Mouse (Mus musculus): Measurements from ENCODE around the gene Polr3gl. TPM values are rescaled to one million over a fixed set of nuclear protein-coding genes. Genes with fewer than 3 reads are reported as not detected.

The Polr3gl gene
- polyA plus RNA-seq, 1 experiment = 6.2 TPM

DNA sequence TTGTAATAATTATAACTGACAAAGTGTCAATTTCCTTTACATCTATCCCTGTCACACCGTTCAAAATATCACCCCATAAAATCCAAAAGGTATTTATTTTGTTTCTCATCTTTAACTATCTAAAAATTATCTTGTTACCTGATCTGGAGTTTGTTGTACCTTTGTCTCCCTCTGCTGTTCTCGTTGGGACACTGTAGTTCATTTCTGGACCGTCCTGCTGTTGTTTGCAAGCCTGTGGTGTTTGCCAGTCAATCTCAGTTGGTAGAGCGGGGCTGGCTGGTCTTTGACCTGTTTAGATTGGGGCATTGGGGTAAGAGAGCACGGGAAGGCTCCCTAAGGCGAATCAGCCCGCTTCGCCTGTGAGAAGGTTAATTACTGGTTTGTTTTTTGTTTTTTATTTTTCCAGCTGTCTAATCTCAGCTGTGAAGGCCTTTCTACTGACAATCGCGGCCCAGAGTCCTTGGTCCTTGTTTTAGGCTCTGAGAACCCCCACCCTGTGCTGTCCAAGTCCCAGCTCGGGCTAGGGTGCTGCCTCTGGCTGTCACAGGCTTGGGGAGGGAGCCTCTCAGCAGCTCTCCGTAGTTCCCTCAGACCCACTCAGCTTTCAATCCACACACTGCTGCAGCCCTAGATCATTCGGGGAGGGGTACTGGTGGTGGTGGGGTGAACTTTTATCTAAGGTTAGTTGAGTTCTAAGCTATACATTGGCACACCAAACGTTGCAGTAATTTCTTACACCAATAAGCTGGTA lies 52.5 kb downstream of the Polr3gl start:
- Histone ChIP-seq H3K79me2 (ENCODE audit: control insufficient read depth, insufficient read depth) (no peaks in the 10 kb centered on the region), H3K27me3 (ENCODE audit: control insufficient read depth, insufficient read depth, insufficient read length) (no peaks in the 10 kb centered on the region), H3ac (ENCODE audit: control insufficient read depth, insufficient read length, low read depth) (no peak overlapping the region), H3K36me3 (ENCODE audit: control insufficient read depth, insufficient read depth) (no peaks in the 10 kb centered on the region), H3K4me3 (ENCODE audit: insufficient read depth, poor library complexity, severe bottlenecking) (no peak overlapping the region), H3K79me3 (ENCODE audit: low read depth) (no peaks in the 10 kb centered on the region)
- no peak for TF ChIP-seq MAX (IDR thresholded peaks at IDR 0.05)
- TF ChIP-seq USF1 (IDR thresholded peaks at IDR 0.05; ENCODE audit: low read depth) = no peak
- TF ChIP-seq CEBPB (IDR thresholded peaks at IDR 0.05; ENCODE audit: low read depth) = no peak
- no peak for TF ChIP-seq FOSL1 (IDR thresholded peaks at IDR 0.05; ENCODE audit: insufficient read depth, low read length, poor library complexity, severe bottlenecking)

DNA sequence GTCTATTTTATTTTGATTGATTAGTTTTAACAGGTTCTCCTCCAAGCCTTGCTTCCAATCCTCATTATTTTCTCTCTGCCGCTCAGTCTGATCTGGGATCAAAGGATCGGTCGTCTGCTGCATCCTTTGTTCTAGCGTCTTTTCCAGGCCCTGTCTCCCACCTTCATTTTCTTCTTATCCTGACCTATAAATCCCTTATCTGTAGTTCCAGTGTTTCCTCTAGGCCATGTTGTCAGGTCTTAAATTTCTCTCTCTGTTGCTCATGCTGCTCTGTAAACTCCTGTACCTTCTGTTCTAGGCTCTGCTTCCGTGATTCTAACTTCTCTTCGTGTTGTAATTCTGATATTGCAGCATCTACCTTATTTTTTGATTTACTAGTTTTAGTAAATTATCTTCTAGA lies 53.2 kb downstream of the Polr3gl start:
- Histone ChIP-seq H3K79me2 (ENCODE audit: control insufficient read depth, insufficient read depth) (no peaks in the 10 kb centered on the region), H3ac (ENCODE audit: control insufficient read depth, insufficient read length, low read depth) (no peak overlapping the region), H3K36me3 (ENCODE audit: control insufficient read depth, insufficient read depth) (no peaks in the 10 kb centered on the region), H3K27me3 (ENCODE audit: control insufficient read depth, insufficient read depth, insufficient read length) (no peaks in the 10 kb centered on the region), H3K4me3 (ENCODE audit: insufficient read depth, poor library complexity, severe bottlenecking) (no peak overlapping the region), H3K79me3 (ENCODE audit: low read depth) (no peaks in the 10 kb centered on the region)
- TF ChIP-seq MYOD1 (IDR thresholded peaks at IDR 0.05; ENCODE audit: control insufficient read depth, insufficient read length, low read depth) (no peak), USF1 (IDR thresholded peaks at IDR 0.05; ENCODE audit: low read depth) (no peak), MYOG (IDR thresholded peaks at IDR 0.05; ENCODE audit: control insufficient read depth, extremely low read depth, insufficient read length) (no peak), FOSL1 (IDR thresholded peaks at IDR 0.05; ENCODE audit: insufficient read depth, low read length, poor library complexity, severe bottlenecking) (no peak), CTCF (IDR thresholded peaks at IDR 0.05; ENCODE audit: control insufficient read depth, insufficient read depth, insufficient read length) (no peak), CEBPB (IDR thresholded peaks at IDR 0.05; ENCODE audit: low read depth) (no peak), MAX (IDR thresholded peaks at IDR 0.05) (no peak)

DNA sequence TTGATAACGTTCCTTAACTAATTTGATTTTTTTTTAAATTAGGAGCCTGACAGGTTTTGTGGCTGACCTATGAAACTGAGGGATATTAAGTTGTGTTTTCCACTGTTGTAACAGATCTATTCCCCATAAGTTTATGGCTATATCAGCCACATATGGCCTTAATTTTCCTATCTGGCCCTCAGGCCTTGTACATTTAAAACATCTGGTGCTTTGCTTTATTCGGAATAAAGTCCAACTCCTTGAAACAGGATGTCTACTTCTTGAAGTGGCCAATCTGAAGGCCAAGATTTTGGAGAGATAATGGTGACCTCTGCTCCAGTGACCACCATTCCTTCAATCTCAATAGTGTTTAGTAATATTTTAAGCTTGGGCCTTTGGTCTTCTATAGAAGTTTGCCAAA lies 54.7 kb downstream of the Polr3gl start:
- Histone ChIP-seq H3K79me2 (ENCODE audit: control insufficient read depth, insufficient read depth) (no peaks in the 10 kb centered on the region), H3K79me3 (ENCODE audit: low read depth) (no peaks in the 10 kb centered on the region), H3K36me3 (ENCODE audit: control insufficient read depth, insufficient read depth) (no peaks in the 10 kb centered on the region), H3K27me3 (ENCODE audit: control insufficient read depth, insufficient read depth, insufficient read length) (no peaks in the 10 kb centered on the region), H3ac (ENCODE audit: control insufficient read depth, insufficient read length, low read depth) (no peak overlapping the region), H3K4me3 (ENCODE audit: insufficient read depth, poor library complexity, severe bottlenecking) (no peak overlapping the region)
- no peak for TF ChIP-seq MYOG (IDR thresholded peaks at IDR 0.05; ENCODE audit: control insufficient read depth, extremely low read depth, insufficient read length)
- no peak for TF ChIP-seq MYOD1 (IDR thresholded peaks at IDR 0.05; ENCODE audit: control insufficient read depth, insufficient read length, low read depth)
- TF ChIP-seq CEBPB (IDR thresholded peaks at IDR 0.05; ENCODE audit: low read depth) = no peak
- TF ChIP-seq CTCF (IDR thresholded peaks at IDR 0.05; ENCODE audit: control insufficient read depth, insufficient read depth, insufficient read length) = no peak
- TF ChIP-seq FOSL1 (IDR thresholded peaks at IDR 0.05; ENCODE audit: insufficient read depth, low read length, poor library complexity, severe bottlenecking) = no peak
- TF ChIP-seq MAX (IDR thresholded peaks at IDR 0.05) = no peak

DNA sequence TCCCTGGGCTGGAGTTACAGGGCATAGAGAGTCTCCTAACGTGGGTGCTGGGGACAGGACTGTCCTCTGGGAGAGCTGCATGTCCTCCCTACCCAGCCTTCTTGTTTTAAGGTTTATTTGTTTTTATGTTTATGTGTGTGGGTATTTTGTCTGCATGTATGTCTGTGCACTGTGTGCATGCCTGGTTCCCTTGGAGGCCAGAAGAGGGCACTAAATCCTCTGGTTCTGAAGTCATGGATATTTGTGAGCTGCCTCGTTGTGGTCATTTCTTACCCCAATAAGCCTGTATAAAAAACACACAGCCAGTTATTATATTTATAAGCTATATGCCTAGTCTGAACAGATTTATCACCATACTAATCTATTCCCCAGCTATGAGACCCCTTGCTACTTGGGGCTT lies 59.7 kb downstream of the Polr3gl start:
- TF ChIP-seq CEBPB (IDR thresholded peaks at IDR 0.05; ENCODE audit: low read depth) (no peak), CTCF (IDR thresholded peaks at IDR 0.05; ENCODE audit: control insufficient read depth, insufficient read depth, insufficient read length) (no peak)
- H3K27me3 ChIP-seq (ENCODE audit: control insufficient read depth, insufficient read depth, insufficient read length) = no peaks in the 10 kb centered on the region
- H3ac ChIP-seq (ENCODE audit: control insufficient read depth, insufficient read length, low read depth) = no peak overlapping the region
- H3K4me3 ChIP-seq (ENCODE audit: insufficient read depth, poor library complexity, severe bottlenecking) = no peak overlapping the region
- H3K36me3 ChIP-seq (ENCODE audit: control insufficient read depth, insufficient read depth) = no peaks in the 10 kb centered on the region
- H3K79me3 ChIP-seq (ENCODE audit: low read depth) = no peaks in the 10 kb centered on the region
- no peaks in the 10 kb centered on the region for H3K79me2 ChIP-seq (ENCODE audit: control insufficient read depth, insufficient read depth)

DNA sequence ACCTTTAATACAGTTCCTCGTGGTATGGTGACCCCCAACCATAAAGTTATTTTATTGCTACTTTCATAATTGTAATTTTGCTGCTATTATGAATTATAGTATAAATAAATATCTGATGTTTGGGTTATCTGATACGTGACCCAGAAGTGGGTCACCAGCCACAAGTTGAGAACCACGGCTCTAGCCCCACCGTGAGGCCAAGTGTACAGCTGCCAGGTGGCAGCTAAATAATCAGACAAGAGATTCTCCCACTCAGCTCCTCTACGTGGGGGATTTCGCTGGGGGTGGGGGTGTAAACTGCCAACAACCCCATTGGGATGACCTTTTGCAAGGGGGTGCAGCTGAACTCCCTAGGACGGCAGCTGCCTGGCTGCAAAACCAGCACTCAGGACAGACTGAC lies 61.9 kb downstream of the Polr3gl start:
- H3K36me3 ChIP-seq (ENCODE audit: control insufficient read depth, insufficient read depth) = no peaks in the 10 kb centered on the region
- H3K79me3 ChIP-seq (ENCODE audit: low read depth) = no peaks in the 10 kb centered on the region
- H3ac ChIP-seq (ENCODE audit: control insufficient read depth, insufficient read length, low read depth) = no peak overlapping the region
- no peak overlapping the region for H3K4me3 ChIP-seq (ENCODE audit: insufficient read depth, poor library complexity, severe bottlenecking)
- peaks cover under 1% of the 10 kb centered on the region for H3K27me3 ChIP-seq (ENCODE audit: control insufficient read depth, insufficient read depth, insufficient read length)
- TF ChIP-seq MYOG (IDR thresholded peaks at IDR 0.05; ENCODE audit: control insufficient read depth, extremely low read depth, insufficient read length) (no peak), CEBPB (IDR thresholded peaks at IDR 0.05; ENCODE audit: low read depth) (no peak), MYOD1 (IDR thresholded peaks at IDR 0.05; ENCODE audit: control insufficient read depth, insufficient read length, low read depth) (no peak), USF1 (IDR thresholded peaks at IDR 0.05; ENCODE audit: low read depth) (no peak), FOSL1 (IDR thresholded peaks at IDR 0.05; ENCODE audit: insufficient read depth, low read length, poor library complexity, severe bottlenecking) (no peak), MAX (IDR thresholded peaks at IDR 0.05) (no peak)
- H3K79me2 ChIP-seq (ENCODE audit: control insufficient read depth, insufficient read depth) = no peaks in the 10 kb centered on the region

DNA sequence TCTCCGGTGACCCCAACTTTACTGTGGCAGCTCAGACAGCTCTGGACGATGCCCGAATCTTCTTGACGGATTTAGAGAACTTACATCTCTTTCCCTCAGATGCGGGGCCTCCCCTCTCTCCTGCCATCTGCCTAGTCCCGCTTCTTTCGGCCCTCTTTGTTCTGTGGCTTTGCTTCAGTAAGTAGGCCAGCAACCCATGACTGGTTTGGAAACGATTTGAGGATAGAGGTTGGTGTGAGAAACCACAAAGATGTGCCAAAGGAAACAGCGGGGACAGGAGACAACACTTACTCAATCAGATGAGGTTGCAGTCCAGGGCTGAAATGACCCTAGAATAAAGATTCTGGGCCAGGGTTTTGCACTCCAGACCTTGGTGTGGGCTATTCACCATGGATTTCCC lies 65.5 kb downstream of the Polr3gl start:
- Histone ChIP-seq H3K79me3 (ENCODE audit: low read depth) (no peaks in the 10 kb centered on the region), H3K4me3 (ENCODE audit: insufficient read depth, poor library complexity, severe bottlenecking) (no peak overlapping the region), H3K79me2 (ENCODE audit: control insufficient read depth, insufficient read depth) (no peaks in the 10 kb centered on the region), H3K27me3 (ENCODE audit: control insufficient read depth, insufficient read depth, insufficient read length) (peaks cover 4% of the 10 kb centered on the region), H3ac (ENCODE audit: control insufficient read depth, insufficient read length, low read depth) (no peak overlapping the region), H3K36me3 (ENCODE audit: control insufficient read depth, insufficient read depth) (no peaks in the 10 kb centered on the region)
- TF ChIP-seq MAX (IDR thresholded peaks at IDR 0.05) = no peak
- no peak for TF ChIP-seq CTCF (IDR thresholded peaks at IDR 0.05; ENCODE audit: control insufficient read depth, insufficient read depth, insufficient read length)
- no peak for TF ChIP-seq USF1 (IDR thresholded peaks at IDR 0.05; ENCODE audit: low read depth)
- no peak for TF ChIP-seq MYOD1 (IDR thresholded peaks at IDR 0.05; ENCODE audit: control insufficient read depth, insufficient read length, low read depth)
- TF ChIP-seq FOSL1 (IDR thresholded peaks at IDR 0.05; ENCODE audit: insufficient read depth, low read length, poor library complexity, severe bottlenecking) = no peak
- TF ChIP-seq MYOG (IDR thresholded peaks at IDR 0.05; ENCODE audit: control insufficient read depth, extremely low read depth, insufficient read length) = no peak
- no peak for TF ChIP-seq CEBPB (IDR thresholded peaks at IDR 0.05; ENCODE audit: low read depth)

Other genes with a start within 250 kb of the Polr3gl start
- gene BC107364, start 141.9 kb downstream of the Polr3gl start, polyA plus RNA-seq (2012; fragmentation: generic; extraction: Trizol) = not detected
- gene Hfe2, start 69.0 kb downstream of the Polr3gl start, polyA plus RNA-seq (2012; fragmentation: generic; extraction: Trizol) = 0.23 TPM
- gene Txnip, start 36.2 kb downstream of the Polr3gl start, polyA plus RNA-seq (2012; fragmentation: generic; extraction: Trizol) = 1.2 TPM
- 0.20 TPM for gene Gm16253, start 17.2 kb downstream of the Polr3gl start, polyA plus RNA-seq (2012; fragmentation: generic; extraction: Trizol)
- 3.7 TPM for gene Ankrd34a, start 2.5 kb upstream of the Polr3gl start, polyA plus RNA-seq (2012; fragmentation: generic; extraction: Trizol)
- 24.2 TPM for gene Lix1l, start 7.0 kb upstream of the Polr3gl start, polyA plus RNA-seq (2012; fragmentation: generic; extraction: Trizol)
- gene Rbm8a, start 35.8 kb upstream of the Polr3gl start, polyA plus RNA-seq (2012; fragmentation: generic; extraction: Trizol) = 80.3 TPM
- 19.9 TPM for gene Pex11b, start 41.2 kb upstream of the Polr3gl start, polyA plus RNA-seq (2012; fragmentation: generic; extraction: Trizol)
- gene Gm42957, start 41.3 kb upstream of the Polr3gl start, polyA plus RNA-seq (2012; fragmentation: generic; extraction: Trizol) = 0.01 TPM
- 1.2 TPM for gene Itga10, start 51.4 kb upstream of the Polr3gl start, polyA plus RNA-seq (2012; fragmentation: generic; extraction: Trizol)
- gene Ankrd35, start 76.0 kb upstream of the Polr3gl start, polyA plus RNA-seq (2012; fragmentation: generic; extraction: Trizol) = 0.09 TPM
- 19.2 TPM for gene Pias3, start 102.2 kb upstream of the Polr3gl start, polyA plus RNA-seq (2012; fragmentation: generic; extraction: Trizol)
- gene Nudt17, start 114.4 kb upstream of the Polr3gl start, polyA plus RNA-seq (2012; fragmentation: generic; extraction: Trizol) = 3.2 TPM
- 36.1 TPM for gene Polr3c, start 133.4 kb upstream of the Polr3gl start, polyA plus RNA-seq (2012; fragmentation: generic; extraction: Trizol)
- 13.5 TPM for gene Rnf115, start 133.5 kb upstream of the Polr3gl start, polyA plus RNA-seq (2012; fragmentation: generic; extraction: Trizol)
- gene Pdzk1, start 235.1 kb upstream of the Polr3gl start, polyA plus RNA-seq (2012; fragmentation: generic; extraction: Trizol) = not detected
- 0.04 TPM for gene Cd160, start 235.2 kb upstream of the Polr3gl start, polyA plus RNA-seq (2012; fragmentation: generic; extraction: Trizol)